Mouse (Mus musculus) CD4-positive helper T cell, adult 2 months (primary cell): ENCODE measurements around the gene Wdtc1.
A peak's percentile ranks its signal among the peaks of the same experiment; 100 is the strongest.

Source experiments
- DNase-seq: peaks from one replicate; pipeline ENCODE4 v3.0.0-alpha.2; 2012; ENCODE audit warnings: low read depth, missing footprints, low spot score

The Wdtc1 gene

GRCm38 (mm10) chr4:133375812-133376577 is 22.7 kb upstream of the Wdtc1 start:
- no peak for DNase-seq

- DNase-seq, result no peak
These were observed 20.7 kb upstream of the Wdtc1 start for GRCm38 (mm10) chr4:133374011-133374410.

GRCm38 (mm10) chr4:133372278-133372665 is 19.0 kb upstream of the Wdtc1 start:
- DNase-seq, result no peak

GRCm38 (mm10) chr4:133371621-133372277 is 18.5 kb upstream of the Wdtc1 start:
- no peak for DNase-seq

- DNase-seq, result no peak
These were observed 17.3 kb upstream of the Wdtc1 start for GRCm38 (mm10) chr4:133370298-133371274.

GRCm38 (mm10) chr4:133369553-133370297 is 16.4 kb upstream of the Wdtc1 start, which contains the start of gene Slc9a1:
Slc9a1 (plus strand) TSS chr4:133369706.
- peak; percentile 95 for DNase-seq

GRCm38 (mm10) chr4:133354641-133355040 is 1.4 kb upstream of the Wdtc1 start:
- DNase-seq, result no peak

GRCm38 (mm10) chr4:133352797-133353196 is 484 bp downstream of the Wdtc1 start:
- DNase-seq, result no peak

GRCm38 (mm10) chr4:133348051-133348775 is 5.1 kb downstream of the Wdtc1 start:
- no peak for DNase-seq

GRCm38 (mm10) chr4:133347624-133348023 is 5.7 kb downstream of the Wdtc1 start:
- no peak for DNase-seq

- DNase-seq, result no peak
These were observed 6.7 kb downstream of the Wdtc1 start for GRCm38 (mm10) chr4:133346577-133346976.

GRCm38 (mm10) chr4:133345702-133346101 is 7.6 kb downstream of the Wdtc1 start:
- peak; percentile 16 for DNase-seq

- peak; percentile 61 for DNase-seq
These were observed 9.2 kb downstream of the Wdtc1 start for GRCm38 (mm10) chr4:133344112-133344511.

GRCm38 (mm10) chr4:133340217-133340616 is 13.1 kb downstream of the Wdtc1 start:
- DNase-seq, result peak; percentile 16

GRCm38 (mm10) chr4:133339148-133339749 is 14.0 kb downstream of the Wdtc1 start:
- DNase-seq, result peak; percentile 92

GRCm38 (mm10) chr4:133338521-133339095 is 14.7 kb downstream of the Wdtc1 start:
- no peak for DNase-seq

- peak; percentile 16 for DNase-seq
These were observed 15.3 kb downstream of the Wdtc1 start for GRCm38 (mm10) chr4:133337833-133338520.

- DNase-seq, result no peak
These were observed 20.0 kb downstream of the Wdtc1 start for GRCm38 (mm10) chr4:133333306-133333705.

GRCm38 (mm10) chr4:133330296-133330695 is 23.0 kb downstream of the Wdtc1 start:
- no peak for DNase-seq
